Mouse (Mus musculus) cortical plate, adult 2 months (tissue): ENCODE results near the gene Camk2n2.

ENCODE experiments used
- CTCF ChIP-seq: fragments of 200-500 bp; IDR thresholded peaks from 2 replicates; pipeline ENCODE4 v1.5.1; 2011; ENCODE audit warnings: mild to moderate bottlenecking, control low read depth, low read length; ENCODE audit not compliant: insufficient read depth; ENCODE audit errors: extremely low read depth
- POLR2A ChIP-seq: fragments of 200-500 bp; IDR thresholded peaks from 2 replicates; pipeline ENCODE4 v1.6.1; 2011; ENCODE audit warnings: mild to moderate bottlenecking, low read length, control low read depth; ENCODE audit not compliant: insufficient read depth; ENCODE audit errors: extremely low read depth

GRCm38 (mm10) chr16:20591076-20591705 lies 29.9 kb downstream of the Camk2n2 start:
- TF ChIP-seq POLR2A (no peak), CTCF (no peak)
